In genomic region chr6:38094701-38095100, GRCm38 (mm10) we compare ENCODE assay signal across 39 mouse cellular contexts. TPM values are rescaled to one million over a fixed set of nuclear protein-coding genes. Genes with fewer than 3 reads are reported as not detected.
"Had no signal": no experiment of that assay in that cellular context is flagged by ENCODE, and none has a peak within 500 bp of the region (broad histone marks: within the 10 kb centered on the region; RNA-seq: fewer than 3 reads in every experiment).

No protein-coding gene starts in this region.

- DNase-seq: gastrocnemius, adult 2 months; gastrocnemius, postnatal 10 days; gastrocnemius, postnatal 25 days; heart, adult 18-20 months; heart, postnatal 10 days; heart, postnatal 4 days; kidney, adult 18-20 months; kidney, adult 9 months; kidney, postnatal 14 days; kidney, postnatal 36 days; layer of hippocampus, adult 9-11 months; liver; liver, embryonic 13.5 days had no signal

- ATAC-seq: hindbrain, embryonic 16.5 days; inflammation-experienced regulatory T-cells, adult 6 months; intestine, embryonic 15.5 days; intestine, postnatal 0 days had no signal

- H3K4me1 ChIP-seq: hindbrain, embryonic 10.5 days; hindbrain, embryonic 12.5 days; limb, embryonic 10.5 days; limb, embryonic 12.5 days had no signal

- H3K9ac ChIP-seq: heart, embryonic 12.5 days; hindbrain, embryonic 12.5 days; hindbrain, embryonic 14.5 days; intestine, embryonic 15.5 days; kidney, embryonic 15.5 days; limb, embryonic 12.5 days; liver, embryonic 13.5 days had no signal

- H3K9me3 ChIP-seq: heart, embryonic 10.5 days; intestine, embryonic 15.5 days; kidney, embryonic 15.5 days; limb, embryonic 10.5 days; liver, embryonic 13.5 days had no signal

- H3K27me3 ChIP-seq: heart, embryonic 12.5 days; hindbrain, embryonic 12.5 days; intestine, embryonic 15.5 days; kidney, embryonic 15.5 days; limb, embryonic 12.5 days; liver, embryonic 13.5 days had no signal

- H3K4me2 ChIP-seq: heart, embryonic 12.5 days; hindbrain, embryonic 12.5 days; hindbrain, embryonic 14.5 days; intestine, embryonic 15.5 days; kidney, embryonic 15.5 days; limb, embryonic 12.5 days; liver, embryonic 11.5 days; liver, embryonic 13.5 days had no signal

- H3K4me3 ChIP-seq: gastrocnemius, adult 2 months; heart, embryonic 10.5 days; heart, embryonic 12.5 days; hindbrain, embryonic 10.5 days; hindbrain, embryonic 12.5 days; intestine, embryonic 15.5 days; kidney, embryonic 15.5 days; left cerebral cortex, adult 2 months; limb, embryonic 10.5 days; limb, embryonic 12.5 days; liver, embryonic 13.5 days had no signal

- H3K36me3 ChIP-seq: heart, embryonic 10.5 days; heart, embryonic 12.5 days; hindbrain, embryonic 10.5 days; hindbrain, embryonic 12.5 days; intestine, embryonic 15.5 days; kidney, embryonic 15.5 days; limb, embryonic 10.5 days; limb, embryonic 12.5 days; liver, embryonic 13.5 days had no signal

- H3K27ac ChIP-seq: gastrocnemius, adult 2 months; heart, embryonic 10.5 days; hindbrain, embryonic 10.5 days; hindbrain, embryonic 12.5 days; hindbrain, embryonic 14.5 days; intestine, embryonic 15.5 days; kidney, embryonic 15.5 days; kidney, postnatal 0 days; left cerebral cortex, adult 2 months; limb, embryonic 10.5 days; limb, embryonic 12.5 days; liver, embryonic 13.5 days had no signal

RNA-seq across cellular contexts. Expression of gene Tmem213, which starts 14.4 kb away (rescaled TPM):
- total RNA-seq: gastrocnemius, adult 2 months; gastrocnemius, postnatal 10 days; gastrocnemius, postnatal 25 days; gastrocnemius, postnatal 4 days; granulocyte monocyte progenitor cell, adult 5-6 weeks; heart, adult 18-20 months; heart, adult 8-10 months; heart, postnatal 10 days; heart, postnatal 25 days; heart, postnatal 4 days; layer of hippocampus, adult 18-20 months; layer of hippocampus, adult 8-10 months; layer of hippocampus, postnatal 14 days; left cerebral cortex, adult 2 months; left cerebral cortex, postnatal 14 days; left cerebral cortex, postnatal 36 days had no signal
- polyA plus RNA-seq: heart, embryonic 10.5 days; heart, embryonic 12.5 days; heart, embryonic 14.5 days; hindbrain, embryonic 10.5 days; hindbrain, embryonic 12.5 days; hindbrain, embryonic 14.5 days; hindbrain, embryonic 16.5 days; inflammation-experienced regulatory T-cells, adult 6 months; intestine, embryonic 15.5 days; intestine, postnatal 0 days; large intestine, adult 2 months; limb, embryonic 10.5 days; liver, embryonic 11.5 days; liver, embryonic 13.5 days had no signal

RNA-seq across cellular contexts. Expression of gene Atp6v0a4, which starts 29.7 kb away (rescaled TPM):
- total RNA-seq: granulocyte monocyte progenitor cell, adult 5-6 weeks had no signal
- polyA plus RNA-seq: heart, embryonic 10.5 days; hindbrain, embryonic 10.5 days; inflammation-experienced regulatory T-cells, adult 6 months; limb, embryonic 10.5 days; limb, embryonic 12.5 days had no signal

RNA-seq across cellular contexts. Expression of gene Svopl, which starts 47.9 kb away (rescaled TPM):
- total RNA-seq: granulocyte monocyte progenitor cell, adult 5-6 weeks; left cerebral cortex, postnatal 36 days had no signal
- polyA plus RNA-seq: liver, embryonic 13.5 days had no signal
